Mouse (Mus musculus) adrenal gland, postnatal 14 days (tissue): ENCODE results near the gene Gm20498. TPM values are rescaled to one million over a fixed set of nuclear protein-coding genes. Genes with fewer than 3 reads are reported as not detected.
A peak's percentile ranks its signal among the peaks of the same experiment; 100 is the strongest.

ENCODE experiments used
- DNase-seq: peaks from one replicate; pipeline ENCODE4 v3.0.0; 2021; ENCODE audit warnings: mixed read lengths
- total RNA-seq: library from RNA; stranded (reverse); gene quantifications from 2 replicates; pipeline ENCODE4 v1.2.3, GENCODE M21; 2021

Gene Gm20498
- total RNA-seq, 1 experiment from 2014 or later, result 42.2 TPM

DNA sequence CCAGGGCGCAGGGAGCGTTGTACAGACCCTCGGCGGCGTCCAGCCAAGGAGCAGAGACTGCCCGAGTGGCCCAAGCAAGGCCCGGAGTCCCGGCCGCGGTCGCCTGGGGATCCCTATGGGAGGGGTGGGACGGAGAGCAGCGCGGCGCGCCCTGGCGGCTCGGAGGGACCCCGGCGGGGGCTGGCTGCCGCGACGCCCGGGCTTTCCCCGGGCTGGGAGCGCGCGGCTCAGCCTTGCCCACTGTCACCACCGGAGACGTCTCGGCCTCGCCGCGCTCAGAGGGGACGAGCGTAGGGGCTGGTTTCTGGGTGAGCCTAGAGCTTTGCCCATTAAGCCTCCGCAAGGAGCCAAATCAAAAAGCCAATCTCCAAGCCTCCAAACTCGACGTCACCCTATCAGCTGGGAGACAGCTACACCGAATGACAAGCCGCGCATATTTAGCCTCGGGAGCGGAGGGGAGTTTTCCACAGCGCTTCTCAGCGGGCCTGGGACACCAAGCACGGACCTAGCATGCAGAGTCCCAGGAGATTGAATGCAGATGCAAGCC lies 199.8 kb downstream of the Gm20498 start, which contains the start of gene Slc8a3:
TSS of gene Slc8a3 (minus strand) at position 306 of the 547 bp plus-strand sequence.
- peak; percentile 53 for DNase-seq

DNA sequence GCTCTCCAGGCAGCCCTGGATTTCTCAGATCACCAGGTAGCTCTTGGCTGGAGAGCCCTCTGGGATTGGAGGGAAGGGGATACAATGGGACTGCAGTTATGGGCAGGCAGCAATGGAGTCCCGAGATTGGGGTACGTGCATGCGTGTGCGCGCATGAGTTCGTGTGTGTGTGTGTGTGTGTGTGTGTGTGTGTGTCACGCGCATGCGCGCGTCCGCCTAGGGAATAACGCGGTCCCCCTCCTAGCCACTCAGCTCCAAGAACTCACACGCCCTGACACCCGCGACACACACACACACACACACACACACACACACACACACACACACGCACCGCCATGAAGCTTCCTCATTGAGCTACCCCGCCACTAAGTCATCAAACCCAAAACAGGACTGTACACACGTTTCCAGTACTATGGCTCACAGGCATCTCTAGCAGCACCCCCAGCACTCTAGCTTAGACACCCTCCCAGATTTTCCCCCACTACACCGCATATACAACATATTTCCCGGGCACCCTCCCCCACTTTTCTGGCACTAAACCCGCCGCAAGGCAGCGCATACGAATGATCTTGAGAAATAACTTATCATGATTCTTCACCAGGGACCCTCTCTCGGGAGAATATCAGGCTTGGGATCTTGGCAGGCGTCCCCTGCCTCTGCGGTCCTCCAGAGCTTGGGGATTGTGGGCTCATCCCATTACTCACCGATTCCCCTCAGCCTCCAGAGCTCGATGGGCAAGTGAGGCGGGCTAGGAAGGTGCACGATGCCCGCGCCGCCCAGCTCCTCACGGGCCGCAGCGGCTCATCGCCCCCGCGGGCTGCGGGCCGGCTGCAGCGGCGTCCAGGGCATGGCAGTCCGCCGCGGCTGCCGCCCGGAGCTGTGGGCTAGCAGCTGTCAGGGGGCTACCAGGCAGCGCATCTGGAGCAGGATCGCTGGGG lies 200.5 kb downstream of the Gm20498 start:
- DNase-seq, result peak; percentile 28

- no peak for DNase-seq
These were observed 201.6 kb downstream of the Gm20498 start for GRCm38 (mm10) chr12:81331046-81331638.

DNA sequence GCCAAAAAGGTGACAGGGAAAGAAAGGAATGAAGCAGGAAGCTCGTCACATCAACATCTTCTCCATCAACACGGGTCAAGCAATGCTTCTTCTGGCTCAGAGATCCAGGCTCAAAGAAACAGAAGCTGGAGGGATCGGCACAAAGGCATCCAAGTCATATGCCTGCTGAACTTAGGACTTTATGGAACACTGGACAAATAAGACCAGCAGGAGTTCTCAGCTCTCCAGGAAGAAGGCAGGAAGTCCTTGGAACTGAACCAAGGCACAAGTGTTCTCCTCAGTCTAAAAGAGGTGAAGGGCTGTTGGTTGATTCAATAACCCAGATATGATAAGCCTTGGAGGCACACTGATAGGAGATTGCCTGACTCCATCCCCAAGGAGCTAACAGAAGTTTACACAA lies 207.7 kb downstream of the Gm20498 start:
- no peak for DNase-seq

- DNase-seq, result no peak
These were observed 208.6 kb downstream of the Gm20498 start for GRCm38 (mm10) chr12:81324116-81324515.

DNA sequence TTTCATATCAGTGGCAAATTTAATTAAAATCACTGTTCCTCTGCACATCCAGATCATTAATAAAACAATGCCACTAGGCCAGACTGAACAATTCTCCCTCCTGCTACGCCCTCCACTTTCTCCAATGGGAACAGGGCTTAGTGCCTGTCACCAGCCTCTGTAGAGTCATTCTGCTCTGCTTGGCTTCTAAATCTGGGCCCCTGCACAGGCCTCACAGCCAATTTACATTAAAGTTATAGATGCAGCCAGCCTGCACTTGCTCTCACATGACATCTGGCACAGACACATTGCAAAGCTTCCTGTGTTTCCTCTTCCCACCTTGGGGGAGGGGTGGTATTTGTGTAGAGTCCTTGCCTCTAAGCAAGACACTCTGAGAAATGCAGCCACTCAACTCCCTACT lies 211.7 kb downstream of the Gm20498 start:
- DNase-seq, result no peak

DNA sequence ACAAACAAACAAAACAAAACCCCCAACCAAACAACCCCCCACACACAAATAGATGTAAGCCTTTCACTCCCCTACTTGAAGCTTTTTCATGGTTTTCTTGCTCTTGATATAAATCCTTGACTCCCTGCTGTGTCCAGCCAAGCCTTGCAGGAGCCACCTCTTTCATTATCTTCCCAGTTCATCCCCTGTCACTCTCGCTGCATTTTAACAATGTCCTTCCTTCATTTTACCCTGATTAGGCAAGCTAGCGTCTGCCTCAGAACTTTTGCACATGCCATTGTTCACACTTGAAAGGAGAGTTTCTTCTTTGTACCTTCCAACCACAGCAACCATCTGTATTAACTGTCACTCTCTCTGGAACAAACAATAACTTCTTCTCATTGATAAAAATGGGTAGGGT lies 214.9 kb downstream of the Gm20498 start:
- DNase-seq, result no peak

- no peak for DNase-seq
These were observed 216.8 kb downstream of the Gm20498 start for GRCm38 (mm10) chr12:81315953-81316352.

Other genes starting within 250 kb of the Gm20498 start
- 0.67 and 1.7 TPM in 2 replicates for gene Slc8a3, start 199.7 kb downstream of the Gm20498 start, total RNA-seq
- gene Gm4787, start 153.4 kb downstream of the Gm20498 start, total RNA-seq, result 0.78 and 1.2 TPM in 2 replicates
- 1.4 and 1.7 TPM in 2 replicates for gene Adam4, start 111.0 kb downstream of the Gm20498 start, total RNA-seq
- 103 and 112 TPM in 2 replicates for gene Cox16, start 47.8 kb downstream of the Gm20498 start, total RNA-seq
- gene Synj2bp, start within 50 bp of the Gm20498 start, total RNA-seq, result 31.9 and 34.2 TPM in 2 replicates
- gene Adam21, start 35.6 kb upstream of the Gm20498 start, total RNA-seq, result not detected in 2 replicates
- gene Med6, start 62.1 kb upstream of the Gm20498 start, total RNA-seq, result 26.7 and 26.9 TPM in 2 replicates
- gene Ttc9, start 98.3 kb upstream of the Gm20498 start, total RNA-seq, result 3.0 and 4.4 TPM in 2 replicates
- 1.0 and 2.0 TPM in 2 replicates for gene Map3k9, start 248.3 kb upstream of the Gm20498 start, total RNA-seq